Mouse (Mus musculus) MEL (cell line): ENCODE measurements at regions not wholly inside any gene's neighbourhood (a gene's known extent, or its start where the extent isn't known, plus 50 kb on each side); places are given as distances from the start of the nearest gene placed in this dataset.
A peak's percentile ranks its signal among the peaks of the same experiment; 100 is the strongest.
"Not testable (repeated sequence)": the region's sequence is repeated elsewhere in the genome, so short reads cannot be mapped to it uniquely, and the experiment has no call there.

Experiments
- DNase-seq: peaks from one replicate; pipeline ENCODE4 v3.0.0; 2011; ENCODE audit warnings: low read depth, low spot score
- H3K27ac ChIP-seq: 2 replicates; pipeline ENCODE4 v1.5.1; 2012; ENCODE audit warnings: low read depth, mild to moderate bottlenecking, control low read depth, low read length, moderate library complexity; ENCODE audit not compliant: control insufficient read depth
- H3K27me3 ChIP-seq, 2 experiments: fragments of 150-350 bp in 1 of 2; sonication (generic) in 1 of 2; 2 replicates each; pipeline ENCODE4 v1.6.1; 2012; ENCODE audit warnings: low read length in 2 of 2, mild to moderate bottlenecking in 2 of 2, improper control_type of control experiment in 1 of 2, moderate library complexity in 1 of 2; ENCODE audit not compliant: insufficient read depth in 2 of 2, control insufficient read depth in 1 of 2
- H3K36me3 ChIP-seq, 2 experiments: 2 replicates each; pipeline ENCODE4 v1.6.1; 2012 to 2014; ENCODE audit warnings: low read length in 2 of 2, improper control_type of control experiment in 1 of 2, inconsistent platforms in 1 of 2, mild to moderate bottlenecking in 1 of 2; ENCODE audit not compliant: insufficient read depth in 2 of 2, control insufficient read depth in 1 of 2
- H3K4me1 ChIP-seq, 2 experiments: fragments of 150-350 bp in 1 of 2; sonication (generic) in 1 of 2; 2 replicates each; pipeline ENCODE4 v1.6.1; 2012; ENCODE audit warnings: low read length in 2 of 2, improper control_type of control experiment in 1 of 2, mild to moderate bottlenecking in 1 of 2; ENCODE audit not compliant: insufficient read depth in 2 of 2, control insufficient read depth in 1 of 2
- H3K4me3 ChIP-seq, 2 experiments: fragments of 150-350 bp in 1 of 2; sonication (generic) in 1 of 2; 2 replicates each; pipeline ENCODE4 v1.5.1; 2012; ENCODE audit warnings: low read depth in 2 of 2, low read length in 2 of 2, mild to moderate bottlenecking in 2 of 2, moderate library complexity in 2 of 2, control low read depth in 1 of 2, improper control_type of control experiment in 1 of 2; ENCODE audit not compliant: control insufficient read depth in 1 of 2, insufficient read depth in 1 of 2
- H3K79me2 ChIP-seq: 2 replicates; pipeline ENCODE4 v1.6.1; 2012; ENCODE audit warnings: mild to moderate bottlenecking, low read length, moderate library complexity; ENCODE audit not compliant: control insufficient read depth, poor library complexity, insufficient read depth
- H3K9ac ChIP-seq: 2 replicates; pipeline ENCODE4 v1.6.1; 2012; ENCODE audit warnings: low read depth, mild to moderate bottlenecking, control low read depth, low read length, moderate library complexity; ENCODE audit not compliant: control insufficient read depth, poor library complexity, severe bottlenecking
- H3K9me3 ChIP-seq: fragments of 150-350 bp; sonication (generic); replicated peaks from 2 replicates; pipeline ENCODE4 v1.6.1; 2012; ENCODE audit warnings: mild to moderate bottlenecking, low read length, improper control_type of control experiment, moderate library complexity; ENCODE audit not compliant: insufficient read depth
- BHLHE40 ChIP-seq: IDR thresholded peaks from 2 replicates; pipeline ENCODE4 v1.6.1; 2012; ENCODE audit warnings: low read depth, mild to moderate bottlenecking, inconsistent platforms, low read length, improper control_type of control experiment, borderline replicate concordance
- CTCF ChIP-seq, 3 experiments: IDR thresholded peaks in 2 of 3; conservative IDR thresholded peaks in 1 of 3; 2 replicates each; pipeline ENCODE4 v1.5.1; 2011 to 2012; ENCODE audit warnings: low read length in 3 of 3, low read depth in 2 of 3, mild to moderate bottlenecking in 2 of 3, improper control_type of control experiment in 1 of 3, inconsistent platforms in 1 of 3, mixed read lengths in 1 of 3, moderate library complexity in 1 of 3; ENCODE audit not compliant: control insufficient read depth in 1 of 3, insufficient read depth in 1 of 3, poor library complexity in 1 of 3, severe bottlenecking in 1 of 3
- GABPA ChIP-seq: IDR thresholded peaks from 2 replicates; pipeline ENCODE4 v1.6.1; 2012; ENCODE audit warnings: low read depth, mild to moderate bottlenecking, inconsistent platforms, low read length, improper control_type of control experiment, moderate library complexity
- HCFC1 ChIP-seq: IDR thresholded peaks from 2 replicates; pipeline ENCODE4 v1.6.1; 2012; ENCODE audit warnings: low read depth, mild to moderate bottlenecking, inconsistent platforms, low read length, improper control_type of control experiment, moderate library complexity
- KAT2A ChIP-seq: conservative IDR thresholded peaks from 2 replicates; pipeline ENCODE4 v1.6.1; 2012; ENCODE audit warnings: low read depth, low read length, improper control_type of control experiment, inconsistent platforms
- MAX ChIP-seq: IDR thresholded peaks from 2 replicates; pipeline ENCODE4 v1.6.1; 2011; ENCODE audit warnings: low read length, improper control_type of control experiment
- MXI1 ChIP-seq: IDR thresholded peaks from 2 replicates; pipeline ENCODE4 v1.6.1; 2011; ENCODE audit warnings: mild to moderate bottlenecking, low read depth, low read length, improper control_type of control experiment
- POLR2AphosphoS2 ChIP-seq: IDR thresholded peaks from 2 replicates; pipeline ENCODE4 v1.6.1; 2011; ENCODE audit warnings: low read length, improper control_type of control experiment
- POLR2AphosphoS5 ChIP-seq: IDR thresholded peaks from 2 replicates; pipeline ENCODE4 v1.6.1; 2012; ENCODE audit warnings: low read depth, borderline replicate concordance, mild to moderate bottlenecking, inconsistent platforms, low read length, moderate library complexity, mixed read lengths
- TBP ChIP-seq: IDR thresholded peaks from 2 replicates; pipeline ENCODE4 v1.8.0; 2011; ENCODE audit warnings: low read depth, low read length, improper control_type of control experiment
- TCF12 ChIP-seq: IDR thresholded peaks from 2 replicates; pipeline ENCODE4 v1.6.1; 2014; ENCODE audit warnings: low read depth, mild to moderate bottlenecking, inconsistent platforms, low read length, improper control_type of control experiment, moderate library complexity
- ZC3H11A ChIP-seq: IDR thresholded peaks from 2 replicates; pipeline ENCODE4 v1.6.1; 2012; ENCODE audit warnings: low read depth, mild to moderate bottlenecking, inconsistent platforms, low read length, improper control_type of control experiment
- ZNF384 ChIP-seq: IDR thresholded peaks from 2 replicates; pipeline ENCODE4 v1.6.1; 2012; ENCODE audit warnings: low read depth, mild to moderate bottlenecking, inconsistent platforms, low read length, improper control_type of control experiment

DNA sequence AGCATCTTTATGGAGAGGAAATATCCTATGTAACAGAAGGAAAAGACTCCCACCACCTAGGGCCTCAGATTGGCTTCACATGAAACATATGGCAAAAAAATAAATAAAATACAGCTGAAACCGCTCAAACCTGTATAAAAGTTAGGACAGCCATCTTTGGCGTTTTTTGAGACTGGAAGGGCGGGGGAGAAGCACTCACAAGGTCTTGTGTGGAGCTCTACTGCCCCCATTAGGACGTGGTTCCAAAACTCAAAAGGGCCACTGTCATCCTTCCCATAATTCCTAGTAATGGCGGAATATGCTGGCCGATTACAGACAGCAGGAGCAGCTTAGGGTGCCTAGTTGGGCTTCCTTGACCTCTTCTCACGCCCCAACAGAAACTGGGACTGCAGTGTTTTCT lies 148.5 kb upstream of the Olfr1324 start:
- Histone ChIP-seq H3K4me3 (no peak overlapping the region), H3K27me3 (no peaks in the 10 kb centered on the region), H3K79me2 (no peaks in the 10 kb centered on the region), H3K36me3 (no peaks in the 10 kb centered on the region), H3K27ac (no peak overlapping the region), H3K9ac (no peak overlapping the region), H3K4me1 (no peaks in the 10 kb centered on the region), H3K9me3 (no peaks in the 10 kb centered on the region)
- DNase-seq = no peak
- TF ChIP-seq ZC3H11A (no peak), MAX (no peak), TCF12 (no peak), HCFC1 (no peak), GABPA (no peak), MXI1 (no peak), CTCF (IDR thresholded peaks at IDR 0.05 in 2 of 3, conservative IDR thresholded peaks at IDR 0.05 in 1 of 3; ENCODE audit: control insufficient read depth in 1 of 3, insufficient read depth in 1 of 3, low read depth in 2 of 3, low read length in 3 of 3, poor library complexity in 1 of 3, severe bottlenecking in 1 of 3) (no peak), TBP (no peak)

DNA sequence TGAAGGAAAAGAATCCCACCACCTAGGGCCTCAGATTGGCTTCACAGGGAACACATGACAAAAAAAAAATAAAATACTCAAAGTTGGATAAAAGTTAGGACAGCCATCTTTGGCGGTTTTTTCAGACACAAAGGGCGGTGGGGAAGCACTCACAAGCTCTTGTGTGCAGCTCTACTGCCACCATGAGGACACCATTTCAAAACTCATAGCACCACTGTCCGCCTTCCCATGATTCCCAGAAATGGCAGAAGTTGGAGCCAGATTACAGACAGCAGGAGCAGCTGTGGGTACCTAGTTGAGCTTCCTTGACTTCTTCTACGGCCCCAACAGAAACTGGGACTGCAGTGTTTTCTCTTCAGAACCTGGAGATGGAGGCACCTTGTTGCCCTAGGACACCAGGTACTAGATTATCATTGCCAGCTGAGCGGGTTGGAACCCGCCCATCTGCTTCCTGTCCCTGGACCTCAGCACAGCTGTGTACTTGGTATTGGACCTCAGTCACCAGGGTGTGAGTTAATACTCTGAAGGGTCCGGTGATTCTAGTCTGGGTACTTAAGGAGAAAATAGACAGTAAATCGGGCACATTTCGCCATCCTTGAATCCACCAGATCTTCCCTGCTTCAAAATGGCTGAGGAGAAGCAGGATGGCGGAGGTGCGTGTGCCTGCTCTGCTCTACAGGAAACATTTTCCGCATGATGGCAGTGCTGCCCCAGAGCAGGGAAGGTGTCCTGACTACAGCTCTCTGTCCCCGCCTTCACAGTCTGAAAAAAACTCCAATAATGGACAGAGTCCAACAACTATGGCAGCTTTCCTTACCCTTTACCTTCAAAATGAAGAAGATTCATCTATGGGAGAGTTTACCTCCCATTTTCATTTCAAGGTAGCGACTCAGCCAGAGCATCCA lies 144.1 kb upstream of the Olfr1324 start:
- not testable (repeated sequence) for H3K4me1 ChIP-seq, H3K9ac ChIP-seq, H3K27ac ChIP-seq, H3K36me3 ChIP-seq
- DNase-seq = peak; percentile 4
- peak; percentile 42; the same call in 1 of the 2 replicates for TF ChIP-seq ZNF384
- TF ChIP-seq, all 39 proteins: peak for 1; not testable (repeated sequence) for 38
- not testable (repeated sequence) for H3K79me2 ChIP-seq, H3K27me3 ChIP-seq, H3K4me3 ChIP-seq, H3K9me3 ChIP-seq

DNA sequence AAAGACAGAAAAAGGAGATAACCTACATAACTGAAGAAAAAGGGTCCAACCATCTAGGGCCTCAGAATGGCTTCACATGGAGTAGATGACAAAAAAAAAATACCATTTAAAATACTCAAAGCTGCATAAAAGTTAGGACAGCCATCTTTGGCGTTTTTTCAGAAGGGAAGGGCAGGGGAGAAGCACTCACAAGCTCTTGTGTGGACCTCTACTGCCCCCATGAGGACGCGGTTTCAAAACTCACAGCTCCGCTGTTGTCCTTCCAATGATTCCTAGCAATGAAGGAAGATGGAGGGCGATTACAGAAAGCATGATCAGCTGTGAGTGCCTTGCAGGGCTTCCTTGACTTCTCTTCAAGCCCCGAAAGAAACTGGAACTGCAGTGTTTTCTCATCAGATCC lies 140.8 kb upstream of the Olfr1324 start:
- H3K36me3 ChIP-seq = no peaks in the 10 kb centered on the region

More for the DNA sequence above, 140.8 kb upstream of the Olfr1324 start:
- TF ChIP-seq MAX (no peak), ZNF384 (no peak), KAT2A (no peak), POLR2AphosphoS5 (no peak), POLR2AphosphoS2 (no peak), BHLHE40 (no peak)
- no peak overlapping the region for H3K9ac ChIP-seq
- no peaks in the 10 kb centered on the region for H3K79me2 ChIP-seq
- no peaks in the 10 kb centered on the region for H3K9me3 ChIP-seq
- peak; percentile 3 for DNase-seq
- H3K4me3 ChIP-seq = no peak overlapping the region
- no peaks in the 10 kb centered on the region for H3K4me1 ChIP-seq
- no peak overlapping the region for H3K27ac ChIP-seq
- H3K27me3 ChIP-seq = no peaks in the 10 kb centered on the region
